Mouse (Mus musculus): Measurements from ENCODE around the gene Rnf111.

Rnf111 gene

DNA sequence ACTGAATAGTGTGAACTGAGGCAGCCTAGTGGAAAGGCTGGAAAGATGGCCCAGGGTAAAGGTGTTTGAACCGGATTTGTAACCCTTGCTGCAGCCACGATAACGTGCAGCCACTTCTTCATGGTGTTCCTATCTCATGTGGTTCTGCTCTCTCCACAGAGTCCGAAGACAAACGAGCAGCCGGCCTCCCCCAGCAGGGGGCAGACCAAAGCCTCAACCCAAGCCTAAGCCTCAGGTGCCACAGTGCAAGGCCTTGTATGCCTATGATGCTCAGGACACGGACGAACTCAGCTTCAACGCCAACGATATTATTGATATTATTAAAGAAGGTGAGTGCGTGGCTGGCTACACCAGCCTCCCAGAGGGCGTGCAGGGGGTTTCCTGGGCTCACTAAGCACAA is 107.9 kb downstream of the Rnf111 start:
- ATAC-seq (ENCODE audit: low TSS enrichment): no peak

DNA sequence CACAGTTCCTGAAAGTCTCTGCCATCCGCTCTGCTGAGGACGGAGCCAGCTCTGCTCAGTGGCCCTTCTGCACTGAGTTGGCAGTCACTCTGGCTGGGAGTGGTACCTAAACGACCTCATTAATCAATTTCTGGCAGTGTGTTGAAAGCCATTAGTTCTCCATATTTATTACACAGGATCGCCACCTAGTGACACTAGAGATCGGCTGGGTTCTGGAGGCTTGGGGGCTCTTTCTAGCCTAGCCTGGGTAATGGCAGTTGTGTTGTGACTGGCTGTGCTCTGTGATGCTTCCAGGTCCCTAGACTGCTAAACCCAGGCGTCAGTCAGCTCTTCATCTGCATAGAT is 111.0 kb downstream of the Rnf111 start:
- peak; percentile 59; the same call in 1 of the 2 replicates for ATAC-seq (ENCODE audit: low TSS enrichment)

DNA sequence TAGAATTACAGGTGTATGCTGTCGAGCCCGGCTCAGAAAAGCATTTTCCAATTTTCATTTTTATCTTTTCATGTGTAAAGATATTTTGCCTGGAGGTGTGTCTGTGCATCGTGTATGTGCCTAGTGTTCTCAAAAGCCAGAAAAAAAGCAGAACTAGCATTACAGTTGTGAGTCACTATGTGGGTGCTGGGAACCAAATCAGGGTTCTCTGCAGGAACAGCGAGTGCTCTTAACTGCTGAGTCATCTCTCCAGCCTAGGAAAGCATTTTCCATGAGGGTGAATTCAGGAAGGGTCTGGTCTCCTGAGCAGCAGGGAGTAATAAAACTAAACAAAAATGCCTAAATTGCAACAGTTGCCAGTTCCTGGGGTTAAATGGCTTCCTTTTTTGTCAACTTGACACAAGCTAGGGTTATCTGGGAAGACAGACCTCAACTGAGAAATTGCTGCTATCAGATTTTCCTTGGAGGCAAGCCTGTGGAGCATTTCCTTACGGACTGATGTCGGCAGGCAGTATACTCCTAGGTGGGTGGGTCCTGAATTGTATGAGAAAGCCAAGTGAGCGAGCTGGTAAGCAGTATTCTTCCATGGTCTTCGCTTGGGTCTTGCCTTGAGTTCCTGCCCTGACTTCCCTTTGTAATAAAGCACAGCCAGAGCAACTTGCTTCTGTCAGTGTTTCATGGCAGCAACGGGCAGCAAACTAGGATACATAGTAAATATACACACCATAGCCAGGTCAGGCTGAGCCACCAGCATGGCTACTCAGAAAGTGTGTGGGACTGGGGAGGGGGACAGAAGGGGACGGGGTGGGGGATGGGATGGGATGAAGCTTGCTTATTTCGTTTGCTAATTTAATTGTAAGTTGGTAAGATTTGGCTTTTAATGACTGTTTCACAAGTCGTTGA is 111.6 kb downstream of the Rnf111 start:
- ATAC-seq (ENCODE audit: low TSS enrichment): no peak

DNA sequence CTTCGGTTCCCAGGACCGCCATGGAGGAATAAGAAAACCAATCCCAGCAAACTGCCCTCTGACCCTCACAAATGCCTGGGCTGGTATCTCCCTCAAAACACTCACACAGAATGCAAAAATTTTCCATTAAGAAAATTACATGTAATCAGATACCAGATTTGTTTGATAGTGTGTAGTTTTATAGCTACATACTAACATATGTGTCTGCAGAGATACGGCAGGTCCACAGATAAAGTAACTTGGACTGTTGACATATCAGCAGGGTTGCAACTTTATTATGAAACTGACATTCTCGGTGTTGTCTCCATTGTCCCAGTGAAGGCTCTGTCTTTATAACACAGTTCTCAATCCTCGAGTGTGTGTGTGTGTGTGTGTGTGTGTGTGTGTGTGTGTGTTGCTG is 112.5 kb downstream of the Rnf111 start:
- no peak for ATAC-seq (ENCODE audit: low TSS enrichment)

DNA sequence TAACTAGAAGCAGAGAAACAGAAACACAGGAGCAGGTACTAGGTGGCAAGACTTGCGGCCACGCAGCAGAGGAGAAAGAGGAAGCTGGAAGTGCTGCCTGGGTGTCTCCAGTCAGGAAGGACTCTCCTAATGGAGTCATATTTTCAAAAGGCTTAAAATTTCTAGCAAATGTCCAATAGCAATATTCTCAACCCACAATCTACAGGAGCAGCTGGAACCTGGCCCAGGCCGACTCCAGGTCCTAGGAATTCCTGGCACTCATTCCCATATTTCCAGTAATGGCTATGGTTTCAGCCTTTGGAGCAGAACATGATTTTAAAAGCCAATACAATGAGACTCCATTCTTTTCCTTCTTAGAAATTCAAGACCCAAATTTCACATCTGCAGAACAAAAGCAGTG is 114.0 kb downstream of the Rnf111 start:
- ATAC-seq (ENCODE audit: low TSS enrichment): no peak

DNA sequence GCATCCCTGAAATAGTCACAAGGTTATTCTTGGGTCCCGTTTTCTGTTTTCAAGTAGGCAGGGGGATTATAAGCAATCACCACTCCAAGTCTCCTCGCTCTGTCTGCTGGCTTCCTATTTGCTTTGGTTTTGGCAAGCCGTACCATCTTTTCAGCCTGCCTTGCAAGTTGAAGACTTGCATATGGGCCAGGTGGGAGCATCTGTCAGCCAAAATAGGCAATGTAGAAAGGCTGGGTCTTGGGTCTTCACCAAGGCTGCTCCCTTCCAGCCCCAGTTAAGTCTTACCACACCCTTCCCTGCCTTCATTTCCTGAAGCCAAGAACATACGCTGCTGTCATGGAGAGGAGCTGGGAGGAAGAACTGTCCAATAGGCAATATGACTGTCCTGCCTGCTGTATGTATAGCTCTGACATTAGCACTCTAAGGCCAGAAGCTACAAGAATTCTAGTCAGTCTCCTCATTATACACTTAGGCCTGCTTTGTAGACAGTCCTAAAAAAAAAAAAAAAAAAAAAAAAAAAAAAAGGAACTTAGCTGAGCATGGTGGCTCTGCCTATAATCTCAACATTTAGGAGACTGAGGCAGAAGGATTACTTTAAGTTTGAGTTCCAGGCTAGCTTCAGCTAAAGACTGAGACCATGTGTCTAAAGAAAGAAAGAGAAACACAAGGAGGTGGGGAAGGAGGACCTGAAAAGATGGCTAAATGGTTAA is 116.0 kb downstream of the Rnf111 start:
- ATAC-seq (ENCODE audit: low TSS enrichment): no peak

DNA sequence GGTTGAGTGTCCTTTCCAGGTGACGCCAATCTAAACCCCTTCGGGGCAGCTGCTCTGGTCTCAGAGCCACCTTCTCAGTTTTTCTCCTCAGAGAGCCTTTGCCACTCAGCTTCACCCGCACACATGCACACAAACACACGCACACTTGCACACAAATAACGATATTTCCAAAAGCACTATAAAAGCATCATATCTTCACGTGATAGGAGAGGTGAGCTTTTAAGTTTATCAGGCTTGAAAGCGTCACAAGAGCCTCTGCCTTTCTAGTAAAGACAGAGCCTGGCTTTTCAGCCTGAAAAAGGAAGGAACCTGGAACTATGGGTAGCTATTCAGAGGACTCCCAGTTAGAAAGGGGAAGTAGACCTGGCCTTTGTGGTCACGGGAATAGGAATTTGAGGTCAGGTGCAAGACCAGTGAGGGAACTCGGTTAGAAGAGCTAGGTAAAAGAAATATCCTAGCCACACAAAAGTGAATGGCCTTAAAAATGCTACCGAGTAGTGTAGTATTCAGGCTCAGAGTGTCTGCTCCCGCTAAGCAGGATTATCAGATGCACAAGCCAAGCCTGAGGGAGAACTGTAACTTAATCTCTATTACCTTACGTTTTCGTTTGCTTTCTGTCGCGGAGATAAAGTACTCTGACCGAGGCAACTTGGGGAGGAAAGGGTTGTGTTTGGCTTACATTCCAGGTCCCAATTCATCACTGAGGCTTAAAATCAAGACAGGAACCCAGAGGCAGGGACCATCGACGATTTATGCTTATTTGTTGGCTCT is 118.4 kb downstream of the Rnf111 start:
- ATAC-seq (ENCODE audit: low TSS enrichment): no peak

DNA sequence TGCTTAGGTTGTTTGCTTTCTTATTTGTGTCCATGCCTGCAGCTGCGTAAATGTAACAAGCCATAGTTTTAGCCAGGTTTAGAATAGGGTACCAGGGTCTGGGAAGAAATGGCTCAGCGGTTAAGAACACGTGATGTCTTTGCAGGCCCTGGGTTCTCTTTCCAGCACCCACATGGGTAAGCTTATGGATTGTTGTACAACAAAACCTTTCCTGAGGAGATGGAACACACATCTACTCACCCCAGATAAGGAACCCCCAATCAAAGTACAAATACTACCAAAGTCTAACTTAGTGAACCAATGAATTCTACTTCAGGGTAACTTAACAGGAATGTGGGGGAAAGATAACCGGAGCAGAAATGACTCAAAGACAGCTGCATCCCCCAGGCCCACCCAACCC is 119.0 kb downstream of the Rnf111 start:
- ATAC-seq (ENCODE audit: low TSS enrichment): no peak

DNA sequence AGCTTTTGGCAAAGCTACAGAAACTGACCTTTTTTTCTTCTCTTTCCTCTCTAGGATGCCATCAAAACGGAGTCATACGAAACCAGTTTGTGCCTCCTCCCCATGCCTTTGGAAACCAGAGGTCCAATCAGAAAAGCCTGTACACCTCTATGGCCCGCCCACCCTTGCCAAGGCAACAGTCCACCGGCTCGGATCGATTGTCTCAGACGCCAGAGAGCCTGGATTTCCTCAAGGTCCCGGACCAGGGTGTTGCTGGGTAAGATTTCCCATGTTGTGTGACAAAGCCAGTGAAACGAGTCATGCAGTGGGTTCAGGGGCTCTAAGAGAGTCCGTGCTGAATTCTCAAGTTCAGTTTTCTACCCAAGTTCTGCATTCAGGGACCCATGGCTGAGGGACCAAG is 119.8 kb downstream of the Rnf111 start:
- no peak for ATAC-seq (ENCODE audit: low TSS enrichment)

DNA sequence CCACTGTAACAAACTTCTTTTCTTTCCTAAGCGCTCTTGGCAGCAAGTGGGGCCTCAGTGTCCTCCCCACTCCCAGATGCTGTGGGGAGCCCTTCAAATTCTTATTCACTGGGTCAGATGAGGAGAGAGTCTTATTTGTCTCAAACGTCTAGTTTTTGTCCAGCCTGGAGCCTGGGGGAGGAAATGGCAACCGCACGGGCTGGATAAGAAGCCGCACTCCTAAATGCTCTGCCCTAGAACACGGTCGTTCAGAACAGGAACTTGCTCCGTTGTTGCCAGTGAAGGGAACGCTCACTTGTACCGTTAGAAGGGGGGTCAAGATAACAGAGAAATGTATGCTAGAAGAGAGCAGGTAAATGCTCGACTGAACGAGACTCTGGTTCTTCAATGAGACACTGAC is 121.4 kb downstream of the Rnf111 start:
- no peak for ATAC-seq (ENCODE audit: low TSS enrichment)

DNA sequence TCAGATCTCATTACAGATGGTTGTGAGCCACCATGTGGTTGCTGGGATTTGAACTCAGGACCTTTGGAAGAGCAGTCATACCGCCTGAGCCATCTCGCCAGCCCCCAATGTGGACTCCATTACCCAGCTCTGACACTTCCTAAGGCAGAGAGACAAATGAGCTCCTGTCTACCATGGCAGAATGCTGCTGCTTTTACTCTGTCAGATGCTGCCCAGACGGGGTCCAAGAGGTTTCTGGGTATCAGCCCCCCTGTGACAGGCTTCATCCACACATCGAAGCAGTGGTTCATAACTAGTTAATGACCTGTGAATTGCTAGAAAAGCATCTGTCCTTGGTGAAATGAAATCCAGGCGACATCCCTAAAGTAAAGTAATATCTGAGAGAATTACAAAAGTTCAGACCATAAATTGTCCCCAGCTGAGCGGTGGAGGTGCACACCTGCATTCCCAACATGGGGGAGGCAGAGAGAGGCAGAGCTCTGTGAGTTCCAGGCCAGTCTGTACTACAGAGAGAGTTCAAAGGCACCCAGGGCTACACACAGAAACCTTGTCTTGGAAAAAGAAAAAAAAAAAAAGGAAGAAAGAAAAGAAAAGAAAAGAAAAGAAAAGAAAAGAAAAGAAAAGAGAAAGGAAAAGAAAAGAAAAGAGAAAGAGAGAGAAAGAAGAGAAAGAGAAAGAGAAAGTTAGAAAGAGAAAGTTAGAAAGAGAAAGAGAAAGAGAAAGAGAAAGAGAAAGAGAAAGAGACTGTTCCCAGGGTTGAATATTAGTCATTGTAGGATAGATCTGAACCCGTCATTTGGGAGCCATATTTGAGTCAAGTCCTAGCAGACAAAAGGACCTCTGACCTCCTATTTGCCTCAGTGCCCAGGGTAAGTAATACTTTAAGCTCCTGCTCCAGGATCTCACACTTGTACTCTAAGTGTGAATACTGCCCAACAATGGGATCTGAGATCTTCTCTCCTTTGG is 123.7 kb downstream of the Rnf111 start:
- no peak for ATAC-seq (ENCODE audit: low TSS enrichment)

Data from frontal cortex, adult (tissue).